Mouse (Mus musculus) urinary bladder, postnatal 36 days (tissue): ENCODE data around the gene Apoa4.
A peak's percentile ranks its signal among the peaks of the same experiment; 100 is the strongest.

Experiments
- DNase-seq, 2 experiments: peaks; one replicate each; pipeline ENCODE4 v3.0.0; 2022; ENCODE audit warnings: low spot score in 2 of 2, mixed read lengths in 1 of 2

The Apoa4 gene

GRCm38 (mm10) chr9:46272677-46273454 lies 32.4 kb downstream of the Apoa4 start, which contains the start of gene Zpr1:
TSS of gene Zpr1 (plus strand) at chr9:46273064.
- peak; percentile 79 to 90 for DNase-seq

GRCm38 (mm10) chr9:46274494-46274893 lies 34.0 kb downstream of the Apoa4 start:
- DNase-seq, result no peak

- DNase-seq, result peak; percentile 92 to 94
These were observed 42.3 kb downstream of the Apoa4 start, which contains the start of gene Bud13 for GRCm38 (mm10) chr9:46282631-46283436. TSS of gene Bud13 (plus strand) at chr9:46283008.
